Mouse (Mus musculus) erythroblast, embryonic 14.5 days (primary cell): ENCODE results near the gene Loxl4.

Experiments
- GATA1 ChIP-seq: IDR thresholded peaks from 2 replicates; pipeline ENCODE4 v1.6.1; 2012; ENCODE audit warnings: low read length, inconsistent platforms, mixed read lengths
- TAL1 ChIP-seq: IDR thresholded peaks from 3 replicates; pipeline ENCODE4 v1.6.1; 2012; ENCODE audit warnings: low read length, inconsistent platforms, mixed read lengths

DNA sequence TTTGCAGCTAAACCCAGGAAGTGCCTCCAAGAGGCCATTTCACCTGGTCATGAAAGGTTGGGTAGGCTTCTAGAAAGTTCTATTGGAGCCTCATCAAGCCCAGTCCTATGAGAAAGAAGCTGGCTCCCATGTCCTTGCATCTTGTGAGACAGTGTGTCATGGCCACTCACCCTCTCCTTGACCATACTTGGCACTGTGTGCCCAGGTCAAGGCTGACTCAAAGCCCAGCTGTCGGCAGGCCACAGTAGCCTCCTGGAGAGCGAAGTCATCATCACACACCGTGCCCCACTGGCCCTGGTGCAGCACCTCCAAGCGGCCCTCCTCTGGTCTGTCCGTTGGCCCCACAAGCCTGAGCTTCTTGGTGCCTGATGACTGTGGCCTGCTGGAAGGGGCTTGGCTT, 4.5 kb downstream of the Loxl4 start:
- TF ChIP-seq TAL1 (no peak), GATA1 (no peak)
